Mouse (Mus musculus) spleen, adult 2 months (tissue): ENCODE measurements at regions not wholly inside any gene's neighbourhood (a gene's known extent, or its start where the extent isn't known, plus 50 kb on each side); places are given as distances from the start of the nearest gene placed in this dataset.

Experiments used
- CTCF ChIP-seq: fragments of 200-500 bp; IDR thresholded peaks from 2 replicates; pipeline ENCODE4 v1.5.1; 2011; ENCODE audit warnings: mild to moderate bottlenecking, inconsistent platforms; ENCODE audit not compliant: insufficient read depth, insufficient read length, insufficient replicate concordance; ENCODE audit errors: extremely low read depth
- POLR2A ChIP-seq: fragments of 200-500 bp; IDR thresholded peaks from 2 replicates; pipeline ENCODE4 v1.6.1; 2011; ENCODE audit warnings: low read depth, low read length, inconsistent platforms

DNA sequence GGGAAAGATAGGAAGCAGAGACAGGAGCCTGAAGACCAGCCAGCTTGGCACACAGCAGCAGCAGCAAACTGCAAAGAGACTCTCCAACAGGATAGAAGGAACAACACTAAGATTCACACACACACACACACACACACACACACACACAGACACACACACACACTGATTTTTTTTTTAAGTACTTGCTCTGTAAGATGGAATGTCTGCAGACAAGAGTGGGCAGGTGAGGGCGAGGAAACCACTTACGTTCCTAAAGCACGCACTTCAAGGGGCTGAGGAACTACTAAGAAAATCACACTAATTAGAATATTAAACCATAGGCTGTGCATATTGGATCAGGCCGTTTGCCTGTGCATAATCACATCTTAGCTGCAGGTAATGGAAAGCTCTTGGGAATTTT lies 237.8 kb upstream of the Prok2 start:
- TF ChIP-seq CTCF (no peak), POLR2A (no peak)
